Mouse (Mus musculus) limb, embryonic 13.5 days (tissue): ENCODE data around the gene Akip1. TPM values are rescaled to one million over a fixed set of nuclear protein-coding genes. Genes with fewer than 3 reads are reported as not detected.
A peak's percentile ranks its signal among the peaks of the same experiment; 100 is the strongest.

Experiments
- ATAC-seq: fragments of 200-750 bp; cut with Nextera tagmentation; 2 replicates; pipeline ENCODE4 v1.8.0; 2017; ENCODE audit warnings: low read depth, moderate number of reproducible peaks, moderate TSS enrichment; ENCODE audit not compliant: low FRiP score
- H3K27ac ChIP-seq: fragments of 300-500 bp; sonication (generic); 2 replicates; pipeline ENCODE4 v1.5.1; 2015; ENCODE audit warnings: inconsistent platforms, mild to moderate bottlenecking, moderate library complexity
- H3K27me3 ChIP-seq: fragments of 300-500 bp; sonication (generic); 2 replicates; pipeline ENCODE4 v1.6.1; 2015; ENCODE audit warnings: mild to moderate bottlenecking, inconsistent platforms
- H3K36me3 ChIP-seq: fragments of 300-500 bp; sonication (generic); 2 replicates; pipeline ENCODE4 v1.6.1; 2015; ENCODE audit warnings: inconsistent platforms, mild to moderate bottlenecking, moderate library complexity
- H3K4me1 ChIP-seq: fragments of 300-500 bp; sonication (generic); 2 replicates; pipeline ENCODE4 v1.6.1; 2015; ENCODE audit warnings: inconsistent platforms
- H3K4me2 ChIP-seq: fragments of 300-500 bp; sonication (generic); replicated peaks from 2 replicates; pipeline ENCODE4 v1.6.1; 2015; ENCODE audit warnings: inconsistent platforms, mild to moderate bottlenecking, moderate library complexity
- H3K4me3 ChIP-seq: fragments of 300-500 bp; sonication (generic); 2 replicates; pipeline ENCODE4 v1.5.1; 2015; ENCODE audit warnings: moderate library complexity, mild to moderate bottlenecking, inconsistent platforms
- H3K9ac ChIP-seq: fragments of 300-500 bp; sonication (generic); 2 replicates; pipeline ENCODE4 v1.6.1; 2015; ENCODE audit warnings: mild to moderate bottlenecking, inconsistent platforms
- H3K9me3 ChIP-seq: fragments of 300-500 bp; sonication (generic); 2 replicates; pipeline ENCODE4 v1.6.1; 2016; ENCODE audit warnings: inconsistent platforms
- WGBS: fragments of 180-500 bp; shearing (Covaris S2); methylation state at CpG from one replicate; pipeline ENCODE4 v1.1.7; 2015; 5-methylcytosine and 5-hydroxymethylcytosine counted together
- polyA plus RNA-seq: library from polyadenylated mRNA; unstranded; fragments of >200 nt; fragmentation: Nextera tagmentation; extraction: Ambion mirVana; gene quantifications from 2 replicates; pipeline ENCODE4 v1.2.1, GENCODE M21; 2015

Akip1 gene
- polyA plus RNA-seq, 1 experiment from 2014 or later = 33.3 TPM

DNA sequence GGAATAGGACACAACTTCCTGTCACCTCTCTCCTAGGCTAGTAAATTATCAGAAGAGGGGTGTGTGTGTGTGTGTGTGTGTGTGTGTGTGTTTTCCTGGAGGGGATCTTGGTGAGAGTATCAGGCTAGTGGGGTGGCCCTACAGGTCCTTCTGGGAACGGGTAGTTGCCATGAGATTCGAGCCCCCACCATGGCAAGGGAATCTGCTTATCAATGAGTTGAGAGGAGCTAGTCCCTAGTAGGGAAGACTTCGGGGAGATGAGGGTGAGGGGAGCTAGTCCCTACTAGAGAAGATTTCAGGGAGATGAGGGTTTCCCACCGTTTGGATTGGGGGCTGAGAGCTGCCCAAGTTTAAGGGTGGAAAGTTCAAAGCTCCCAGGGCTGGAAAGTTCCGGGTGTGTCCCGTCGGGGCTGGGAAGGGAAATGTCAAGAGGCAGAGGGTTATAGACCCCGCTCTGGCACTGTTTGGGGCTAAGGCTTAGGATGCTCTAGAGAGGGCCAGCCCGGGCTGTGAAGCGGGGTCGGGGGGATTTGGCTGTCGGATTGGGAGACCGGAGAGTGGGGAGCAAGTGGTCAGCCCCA lies 48.0 kb downstream of the Akip1 start:
- peak overlapping the region; percentile 88 for H3K4me3 ChIP-seq
- H3K9me3 ChIP-seq = no peaks in the 10 kb centered on the region
- peak overlapping the region; percentile 72; the same call in 1 of the 2 replicates for H3K27ac ChIP-seq
- 0 out of 2 replicates have a peak, but pooled peaks cover under 1% of the 10 kb centered on the region for H3K36me3 ChIP-seq
- 5% methylated on average over 13 of the region's 13 CpGs for WGBS
- ATAC-seq = no peak; the same call in 1 of the 2 replicates
- H3K9ac ChIP-seq = peak overlapping the region; percentile 91
- H3K27me3 ChIP-seq = no peaks in the 10 kb centered on the region
- peaks cover 16% of the 10 kb centered on the region for H3K4me1 ChIP-seq
- peak overlapping the region; percentile 91 for H3K4me2 ChIP-seq

DNA sequence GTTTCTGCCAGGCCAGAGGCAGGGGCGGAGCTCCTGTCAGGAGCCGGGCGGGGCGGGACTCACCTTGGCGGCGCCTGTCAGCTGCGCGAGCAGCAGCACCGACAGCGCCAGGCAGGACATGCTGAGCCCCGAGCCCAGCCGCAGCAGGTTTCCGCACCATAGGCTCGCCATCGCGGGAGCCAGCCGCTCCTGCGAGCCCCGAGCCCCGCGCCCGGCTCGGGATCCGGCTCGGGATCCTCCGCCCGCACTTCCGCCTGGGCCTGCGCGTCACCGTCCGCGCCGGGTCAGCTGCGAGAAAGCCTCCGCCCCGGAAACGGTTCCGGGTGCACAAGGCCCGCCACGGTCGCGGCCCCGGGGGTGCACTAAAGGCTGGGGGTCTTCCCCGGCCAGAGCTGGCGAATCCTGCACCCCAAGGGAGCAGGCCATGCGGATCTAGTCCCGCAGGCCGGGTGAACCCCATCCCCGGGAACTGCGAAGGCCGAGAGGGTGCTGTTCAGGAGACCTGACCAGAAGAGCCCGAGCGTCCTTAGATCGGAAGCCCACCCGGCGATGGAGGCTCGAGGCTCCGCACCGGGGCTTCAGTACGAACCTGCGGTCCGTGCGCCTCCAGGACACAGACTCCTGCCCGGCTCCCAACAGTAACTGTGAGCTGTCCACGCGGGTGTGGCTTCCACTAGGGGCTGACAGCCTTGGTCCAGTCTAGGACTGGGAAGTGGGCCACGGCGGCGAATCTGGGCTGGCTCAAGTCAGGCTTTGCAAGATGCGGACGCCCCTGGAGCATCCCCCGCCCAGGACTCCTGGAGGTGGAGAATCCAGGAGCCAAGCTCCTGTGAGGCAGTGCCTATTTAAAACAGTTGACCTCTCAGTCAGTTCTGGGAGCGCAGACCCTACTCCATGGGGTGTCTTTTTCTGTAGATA lies 48.8 kb downstream of the Akip1 start, which contains the start of gene Tmem9b:
Gene Tmem9b, minus strand, starts transcription at position 868 of the 918 bp plus-strand sequence.
- Histone ChIP-seq H3K27me3 (no peaks in the 10 kb centered on the region), H3K4me1 (peaks cover 16% of the 10 kb centered on the region), H3K9me3 (no peaks in the 10 kb centered on the region), H3K4me2 (peak within 1 kb of the TSS; percentile 91), H3K4me3 (peak within 1 kb of the TSS; percentile 88), H3K9ac (peak within 1 kb of the TSS; percentile 91), H3K27ac (peak within 1 kb of the TSS; percentile 72), H3K36me3 (no peaks in the 10 kb centered on the region)
- ATAC-seq = peak; percentile 89
- WGBS = under 1% methylated on average over 70 of the region's 74 CpGs

DNA sequence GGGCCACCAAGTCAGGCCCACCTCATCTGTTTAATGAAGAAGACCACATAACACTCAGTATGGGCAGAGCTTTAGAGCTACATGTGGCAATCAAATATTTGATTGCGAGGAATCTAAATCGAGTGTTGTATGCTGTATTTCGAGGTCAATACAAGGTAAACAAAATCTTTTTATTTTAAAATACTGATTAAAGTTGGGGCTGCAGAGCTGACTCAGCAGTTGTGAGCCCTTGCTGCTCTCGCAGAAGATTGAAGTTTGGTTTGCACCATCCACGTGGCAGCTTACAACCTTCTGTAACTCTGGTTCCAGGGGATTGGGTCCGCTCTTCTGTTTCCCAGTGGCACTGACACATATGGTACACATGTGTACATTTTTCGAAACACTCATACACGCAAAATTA lies 50.5 kb downstream of the Akip1 start:
- Histone ChIP-seq H3K4me1 (peaks cover 16% of the 10 kb centered on the region), H3K27me3 (no peaks in the 10 kb centered on the region), H3K27ac (no peak overlapping the region), H3K4me2 (no peak overlapping the region), H3K4me3 (no peak overlapping the region), H3K9ac (no peak overlapping the region), H3K9me3 (no peaks in the 10 kb centered on the region), H3K36me3 (no peaks in the 10 kb centered on the region)
- no peak for ATAC-seq
- 82% methylated on average over 8 of the region's 8 CpGs for WGBS

DNA sequence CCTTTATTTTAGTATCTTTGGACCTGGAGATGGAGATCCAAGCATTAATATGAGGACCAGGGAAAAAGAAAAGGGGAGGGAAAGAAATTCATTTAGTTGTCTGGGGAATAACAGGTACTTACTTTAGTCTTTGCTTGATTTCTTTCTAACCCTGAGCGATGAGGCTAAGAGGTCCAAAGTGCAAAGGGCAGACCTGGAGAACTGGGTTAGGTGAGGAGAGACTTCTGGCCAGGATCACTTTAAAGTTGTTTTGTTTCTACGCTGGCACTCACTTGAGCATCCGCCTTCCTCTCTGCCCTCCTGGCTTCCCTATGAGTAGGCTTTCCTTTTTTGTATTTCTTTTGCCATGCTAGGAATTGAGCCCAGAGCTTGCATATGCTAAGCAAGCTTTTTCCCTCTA lies 52.8 kb downstream of the Akip1 start:
- Histone ChIP-seq H3K36me3 (no peaks in the 10 kb centered on the region), H3K4me2 (no peak overlapping the region), H3K9ac (no peak overlapping the region), H3K9me3 (no peaks in the 10 kb centered on the region), H3K4me1 (peaks cover 13% of the 10 kb centered on the region), H3K27ac (no peak overlapping the region), H3K27me3 (no peaks in the 10 kb centered on the region), H3K4me3 (no peak overlapping the region)
- WGBS = 91% methylated on average over 3 of the region's 3 CpGs
- ATAC-seq = no peak

Other genes with a start within 250 kb of the Akip1 start
- 0.04 and 0.05 TPM in 2 replicates for gene Trim66, start 195.6 kb upstream of the Akip1 start, polyA plus RNA-seq
- gene Rpl27a, start 184.5 kb upstream of the Akip1 start, polyA plus RNA-seq = 141 and 145 TPM in 2 replicates
- gene St5, start 85 bp upstream of the Akip1 start, polyA plus RNA-seq = 40.6 and 47.3 TPM in 2 replicates
- 0.19 TPM in 2 replicates for gene BC051019, start 20.2 kb downstream of the Akip1 start, polyA plus RNA-seq
- gene Ascl3, start 28.0 kb downstream of the Akip1 start, polyA plus RNA-seq = not detected in 2 replicates
- gene Tmem9b, start 49.2 kb downstream of the Akip1 start, polyA plus RNA-seq = 46.8 and 47.8 TPM in 2 replicates
- gene Nrip3, start 78.3 kb downstream of the Akip1 start, polyA plus RNA-seq = 0.49 and 0.73 TPM in 2 replicates
- gene Scube2, start 162.0 kb downstream of the Akip1 start, polyA plus RNA-seq = 4.5 and 6.5 TPM in 2 replicates